Mouse (Mus musculus) C2C12 (cell line): ENCODE results near the gene Slc9a1.

Experiments
- CEBPB ChIP-seq: IDR thresholded peaks from one replicate; pipeline ENCODE4 v1.6.1; 2011; ENCODE audit warnings: low read depth, mild to moderate bottlenecking, control low read depth, moderate library complexity
- CTCF ChIP-seq: IDR thresholded peaks from one replicate; pipeline ENCODE4 v1.5.1; 2011; ENCODE audit not compliant: control insufficient read depth, insufficient read depth, insufficient read length
- MAX ChIP-seq: IDR thresholded peaks from one replicate; pipeline ENCODE4 v1.6.1; 2011; ENCODE audit warnings: mild to moderate bottlenecking, control low read depth
- MYOG ChIP-seq: IDR thresholded peaks from one replicate; pipeline ENCODE4 v1.6.1; 2011; ENCODE audit not compliant: control insufficient read depth, insufficient read length; ENCODE audit errors: extremely low read depth

DNA sequence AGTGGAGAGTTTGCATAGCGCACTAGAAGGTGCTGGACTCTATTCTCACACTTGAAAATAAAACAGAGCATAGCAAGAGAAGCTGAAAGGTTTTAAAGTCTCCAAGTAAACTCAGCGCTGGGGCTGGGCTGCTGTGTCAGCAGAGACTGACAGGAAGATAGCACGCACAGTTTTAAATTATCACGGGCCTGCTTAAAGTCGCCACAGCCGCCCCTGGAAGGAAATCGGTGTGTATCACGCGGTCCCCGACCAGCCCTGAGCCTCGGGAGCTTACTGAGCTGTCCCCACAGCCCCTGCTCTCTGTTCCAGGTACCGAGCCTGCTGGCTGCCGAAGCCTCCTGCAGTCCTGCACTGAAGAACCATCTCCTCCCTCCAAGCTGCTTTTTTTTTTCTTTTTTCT is 32.5 kb downstream of the Slc9a1 start:
- TF ChIP-seq CTCF (no peak), MAX (no peak), CEBPB (no peak), MYOG (no peak)
